Mouse (Mus musculus) brain, embryonic 14.5 days (tissue): ENCODE measurements around the gene Magi2.

Source experiments
- CTCF ChIP-seq: fragments of 200-500 bp; IDR thresholded peaks from 2 replicates; pipeline ENCODE4 v1.5.1; 2012; ENCODE audit warnings: inconsistent platforms, mild to moderate bottlenecking, moderate library complexity, borderline replicate concordance; ENCODE audit not compliant: insufficient read depth, insufficient read length; ENCODE audit errors: extremely low read depth
- POLR2A ChIP-seq: fragments of 200-500 bp; IDR thresholded peaks from 2 replicates; pipeline ENCODE4 v1.6.1; 2012; ENCODE audit warnings: mild to moderate bottlenecking, inconsistent platforms, borderline replicate concordance; ENCODE audit not compliant: poor library complexity, insufficient read depth, insufficient read length, severe bottlenecking; ENCODE audit errors: extremely low read depth

- TF ChIP-seq CTCF: peak; percentile 35; the same call in 1 of the 2 replicates
- TF ChIP-seq POLR2A: no peak
Observed at GRCm38 (mm10) chr5:20702480-20703303, 1475.9 kb downstream of the Magi2 start.
